22 mouse cellular contexts compared by ENCODE assay signal in genomic region chr13:83268663-83269062, GRCm38 (mm10).
A peak's percentile ranks its signal among the peaks of the same experiment; 100 is the strongest.
DNase-seq lines count a peak whose midpoint lies in the region; ATAC-seq and TF ChIP-seq lines count a peak whose summit lies in the region.
"Had no signal": no experiment of that assay in that cellular context is flagged by ENCODE, and none has a peak within 500 bp of the region (broad histone marks: within the 10 kb centered on the region; RNA-seq: fewer than 3 reads in every experiment).

No protein-coding gene starts in this region.

- intact Hi-C loops in left cerebral cortex, postnatal 25 days (cut with DNase I), result no loop called here

- H3K9me3 ChIP-seq in lung, embryonic 14.5 days (ENCODE audit: low read depth, low read length), result no peaks in the 10 kb centered on the region
- no peaks in the 10 kb centered on the region for H3K9me3 ChIP-seq in MEL (replicated peaks; ENCODE audit: insufficient read depth, low read length)
- H3K9me3 ChIP-seq: forebrain, embryonic 10.5 days; G1E; heart, embryonic 13.5 days; hindbrain, embryonic 12.5 days had no signal

- TF ChIP-seq CTCF in lung, embryonic 14.5 days (IDR thresholded peaks at IDR 0.05; ENCODE audit: low read depth), result no peak
- TF ChIP-seq CTCF in MEL (IDR thresholded peaks at IDR 0.05 in 2 of 3, conservative IDR thresholded peaks at IDR 0.05 in 1 of 3; ENCODE audit: control insufficient read depth in 1 of 3, insufficient read depth in 1 of 3, low read depth in 2 of 3, low read length in 3 of 3, poor library complexity in 1 of 3, severe bottlenecking in 1 of 3), result no peak

- peak; percentile 5 for DNase-seq in lung, embryonic 14.5 days
- no peak for DNase-seq in lung, postnatal 10 days
- DNase-seq in 416B (ENCODE audit: low read depth) (peak; percentile 60), MEL (ENCODE audit: low read depth, low spot score) (peak; percentile 39)
- DNase-seq in left cerebral cortex, postnatal 25 days (ENCODE audit: low spot score in 2 of 2), result no peak
- no peak for DNase-seq in urinary bladder, adult 2 months (ENCODE audit: low spot score)
- DNase-seq: adrenal gland, postnatal 10 days; B cell, adult 2 months; cerebellum, adult 11 months; cerebellum, adult 8-10 months; cerebellum, postnatal 25 days; gastrocnemius, adult 2 months; gastrocnemius, postnatal 25 days; heart, postnatal 36 days had no signal

- no peak for TF ChIP-seq POLR2A in MEL (IDR thresholded peaks at IDR 0.05; ENCODE audit: control insufficient read depth in 1 of 2, insufficient read depth in 1 of 2, low read depth in 1 of 2, low read length in 2 of 2, poor library complexity in 1 of 2)

- no peak overlapping the region for H3K27ac ChIP-seq in lung, embryonic 14.5 days (ENCODE audit: low read depth)
- H3K27ac ChIP-seq in MEL (ENCODE audit: control insufficient read depth, low read depth, low read length), result no peak overlapping the region
- H3K27ac ChIP-seq: forebrain, embryonic 10.5 days; gastrocnemius, adult 2 months; heart, embryonic 13.5 days; hindbrain, embryonic 12.5 days had no signal

- H3K4me1 ChIP-seq in lung, embryonic 14.5 days (ENCODE audit: insufficient read depth), result no peaks in the 10 kb centered on the region
- peaks cover 6 to 11% of the 10 kb centered on the region in 2 experiments; a peak in 3 of 4 replicates for H3K4me1 ChIP-seq in MEL (ENCODE audit: control insufficient read depth in 1 of 2, insufficient read depth in 2 of 2, low read length in 2 of 2)
- H3K4me1 ChIP-seq: forebrain, embryonic 10.5 days; heart, embryonic 13.5 days; hindbrain, embryonic 12.5 days had no signal

- no peaks in the 10 kb centered on the region for H3K36me3 ChIP-seq in lung, embryonic 14.5 days (ENCODE audit: insufficient read depth)
- H3K36me3 ChIP-seq in MEL (ENCODE audit: control insufficient read depth in 1 of 2, insufficient read depth in 2 of 2, low read length in 2 of 2), result peaks cover 0 to 5% of the 10 kb centered on the region in 2 experiments; a peak in 1 of 4 replicates
- H3K36me3 ChIP-seq: forebrain, embryonic 10.5 days; G1E; heart, embryonic 13.5 days; hindbrain, embryonic 12.5 days had no signal

- no peak overlapping the region for H3K4me3 ChIP-seq in lung, embryonic 14.5 days (ENCODE audit: low read depth, low read length)
- H3K4me3 ChIP-seq in MEL (ENCODE audit: control insufficient read depth in 1 of 2, insufficient read depth in 1 of 2, low read depth in 2 of 2, low read length in 2 of 2), result no peak overlapping the region
- H3K4me3 ChIP-seq: forebrain, embryonic 10.5 days; gastrocnemius, adult 2 months; heart, embryonic 13.5 days; hindbrain, embryonic 12.5 days had no signal

- H3K9ac ChIP-seq in lung, embryonic 14.5 days, result no peak overlapping the region
- no peak overlapping the region for H3K9ac ChIP-seq in MEL (ENCODE audit: control insufficient read depth, low read depth, low read length, poor library complexity, severe bottlenecking)
- H3K9ac ChIP-seq: heart, embryonic 13.5 days; hindbrain, embryonic 12.5 days had no signal

- peak; percentile 40 to 43; a peak in 2 of 4 replicates for TF ChIP-seq EP300 in MEL (IDR thresholded peaks at IDR 0.05; ENCODE audit: low read depth in 1 of 2, low read length in 2 of 2)

- ATAC-seq in lung, embryonic 14.5 days (ENCODE audit: insufficient read depth), result no peak
- ATAC-seq in megakaryocyte progenitor cell, adult 5-6 weeks (replicated peaks; ENCODE audit: poor library complexity), result peak; percentile 83
- ATAC-seq: CD4-positive, CD25-positive, alpha-beta regulatory T cell, adult 4 months; forebrain, embryonic 14.5 days; hindbrain, embryonic 16.5 days had no signal

- no peaks in the 10 kb centered on the region for H3K27me3 ChIP-seq in lung, embryonic 14.5 days (ENCODE audit: insufficient read depth, low read length)
- H3K27me3 ChIP-seq in MEL (ENCODE audit: control insufficient read depth in 1 of 2, insufficient read depth in 2 of 2, low read length in 2 of 2), result no peaks in the 10 kb centered on the region
- H3K27me3 ChIP-seq: heart, embryonic 13.5 days; hindbrain, embryonic 12.5 days had no signal

- H3K4me2 ChIP-seq in lung, embryonic 14.5 days, result no peak overlapping the region
- H3K4me2 ChIP-seq: heart, embryonic 13.5 days; hindbrain, embryonic 12.5 days had no signal

- no peak for TF ChIP-seq RAD21 in MEL (IDR thresholded peaks at IDR 0.05; ENCODE audit: low read depth, low read length)

- H3K79me2 ChIP-seq in MEL (ENCODE audit: control insufficient read depth, insufficient read depth, low read length, poor library complexity), result no peaks in the 10 kb centered on the region

- WGBS in lung, embryonic 14.5 days, result 67% methylated on average over 3 of the region's 3 CpGs

TF ChIP-seq in MEL, 35 proteins besides CTCF, POLR2A, EP300 and RAD21:
- TF ChIP-seq GATA1 (IDR thresholded peaks at IDR 0.05; ENCODE audit: low read depth, low read length) (0 out of 2 replicates have a peak, but pooled peaks have one; percentile 22), TCF12 (IDR thresholded peaks at IDR 0.05; ENCODE audit: low read depth, low read length) (peak; percentile 35; the same call in 1 of the 2 replicates), MEF2A (IDR thresholded peaks at IDR 0.05; ENCODE audit: extremely low read depth, insufficient replicate concordance, low read depth, low read length, poor library complexity, severe bottlenecking) (no peak)

Comparison
In these comparisons a context has a peak if more than half of its experiments do, and no peak if none do; other contexts are left out.
1. DNase-seq: peak in lung, embryonic 14.5 days (single experiment), 416B (single experiment) and MEL (single experiment); none in lung, postnatal 10 days (single experiment), left cerebral cortex, postnatal 25 days (0 of 2) and urinary bladder, adult 2 months (single experiment).